Mouse (Mus musculus) gastrocnemius, postnatal 25 days (tissue): ENCODE measurements at regions not wholly inside any gene's neighbourhood (a gene's known extent, or its start where the extent isn't known, plus 50 kb on each side); places are given as distances from the start of the nearest gene placed in this dataset.

Source experiments
- DNase-seq: peaks from one replicate; pipeline ENCODE4 v3.0.0; 2022

DNA sequence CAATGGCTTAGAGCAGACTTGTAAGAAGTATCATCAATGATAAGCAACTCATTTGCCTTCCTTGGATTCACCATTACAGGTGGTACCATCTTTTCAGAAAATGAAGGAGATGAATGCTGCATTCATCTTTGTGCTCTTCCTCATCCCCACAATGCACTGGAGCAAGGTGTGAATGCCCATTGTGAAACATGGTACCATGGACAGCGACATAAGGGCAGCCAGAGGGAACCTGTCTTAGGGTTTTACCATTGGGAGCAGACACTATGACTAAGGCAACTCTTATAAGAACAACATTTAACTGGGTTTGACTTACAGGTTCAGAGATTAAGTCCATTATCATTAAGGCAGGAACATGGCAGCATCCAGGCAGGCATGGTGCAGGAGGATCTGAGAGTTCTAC is 60.1 kb upstream of the Kcnj6 start:
- no peak for DNase-seq

DNA sequence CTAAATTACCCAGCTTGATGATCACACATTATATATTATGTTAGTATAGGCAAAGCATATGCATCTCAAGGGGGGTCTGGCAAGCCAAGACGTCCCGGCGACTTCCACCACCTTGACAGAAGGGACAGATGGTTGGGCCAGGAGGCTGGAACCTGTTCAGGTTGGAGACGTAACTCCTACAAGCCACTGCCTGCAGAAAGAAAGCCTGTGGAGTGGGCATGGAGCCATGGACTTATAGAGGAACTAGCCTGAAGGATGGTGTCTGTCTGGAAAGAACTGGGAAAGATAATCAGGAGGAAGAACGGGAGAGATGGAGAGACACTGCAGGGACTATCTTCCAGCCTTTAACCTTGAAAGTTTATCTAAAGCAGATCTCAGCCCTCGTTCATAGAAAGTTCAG is 66.9 kb upstream of the Kcnj6 start:
- no peak for DNase-seq

DNA sequence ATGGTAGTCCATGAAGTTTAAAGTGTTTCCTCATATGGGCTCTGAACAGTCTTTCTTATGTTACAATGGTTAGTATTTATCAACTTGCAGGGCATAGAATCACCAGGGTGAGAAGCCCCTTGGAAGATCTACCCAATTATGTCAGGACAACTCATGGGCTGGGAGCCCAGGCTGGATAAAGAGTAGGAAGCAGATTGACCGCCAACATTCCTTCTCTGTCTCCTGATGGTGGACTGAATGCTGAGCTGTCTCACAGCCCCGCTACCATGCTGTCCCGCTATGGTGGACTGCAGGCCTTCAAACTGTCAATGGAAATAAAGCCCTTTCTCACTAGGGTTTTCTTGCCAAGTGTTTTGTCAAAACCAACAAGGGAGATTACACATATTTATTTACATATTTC is 69.2 kb upstream of the Kcnj6 start:
- DNase-seq = no peak

DNA sequence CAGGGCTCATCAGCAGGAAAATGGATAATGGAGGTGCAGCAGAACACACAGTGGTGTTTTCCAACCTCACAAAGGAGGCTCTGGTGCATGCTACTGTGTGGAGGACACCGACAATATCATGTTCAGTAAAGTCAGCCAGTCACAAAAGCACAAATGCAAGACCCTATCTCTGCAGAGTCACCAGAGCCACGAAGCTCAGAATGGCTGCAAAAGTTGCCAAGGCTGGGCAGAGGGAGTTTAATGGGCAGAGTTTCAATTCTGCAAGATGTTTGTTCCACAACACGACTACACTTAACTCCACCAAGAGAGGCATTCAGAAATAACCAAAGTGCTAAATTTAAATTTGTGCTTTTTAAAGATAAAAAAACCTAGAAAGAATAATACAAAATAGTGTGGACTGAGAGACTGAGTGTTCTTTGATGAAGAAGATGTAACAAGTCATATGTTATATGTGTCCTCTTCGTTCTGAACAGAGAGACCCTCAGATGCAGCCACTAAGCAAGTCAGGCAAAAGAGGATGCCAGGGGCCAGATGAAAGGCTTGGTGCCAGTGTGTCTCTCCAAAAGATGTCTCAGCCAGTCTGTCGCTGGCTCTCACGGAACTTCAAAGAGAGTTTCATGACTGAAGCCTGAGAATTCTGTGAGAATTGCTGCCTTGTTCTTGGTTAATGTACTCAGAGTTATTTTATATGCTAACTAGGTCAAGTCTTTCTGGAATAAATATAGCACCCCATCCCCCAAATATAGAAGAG is 95.1 kb upstream of the Kcnj6 start:
- no peak for DNase-seq

DNA sequence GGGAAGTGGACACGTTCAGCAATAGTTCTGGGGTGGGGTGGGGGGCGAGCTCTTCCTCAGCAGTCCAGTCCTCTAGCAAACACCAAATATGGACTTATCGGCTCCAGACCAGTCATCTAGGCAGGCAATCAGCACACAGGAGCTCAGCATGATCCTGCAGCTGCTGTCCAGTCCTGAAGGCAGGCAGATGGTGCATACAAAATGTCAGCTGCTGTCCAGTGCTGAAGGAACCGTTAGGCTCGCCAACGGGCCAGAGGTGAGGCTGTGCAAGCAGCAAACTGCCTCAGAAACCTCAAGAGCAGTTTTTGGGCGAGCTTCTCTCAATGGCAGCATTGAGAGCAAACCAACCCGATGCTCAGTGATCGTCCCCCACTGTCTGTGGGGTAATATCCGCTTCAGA is 96.3 kb upstream of the Kcnj6 start:
- DNase-seq = no peak

DNA sequence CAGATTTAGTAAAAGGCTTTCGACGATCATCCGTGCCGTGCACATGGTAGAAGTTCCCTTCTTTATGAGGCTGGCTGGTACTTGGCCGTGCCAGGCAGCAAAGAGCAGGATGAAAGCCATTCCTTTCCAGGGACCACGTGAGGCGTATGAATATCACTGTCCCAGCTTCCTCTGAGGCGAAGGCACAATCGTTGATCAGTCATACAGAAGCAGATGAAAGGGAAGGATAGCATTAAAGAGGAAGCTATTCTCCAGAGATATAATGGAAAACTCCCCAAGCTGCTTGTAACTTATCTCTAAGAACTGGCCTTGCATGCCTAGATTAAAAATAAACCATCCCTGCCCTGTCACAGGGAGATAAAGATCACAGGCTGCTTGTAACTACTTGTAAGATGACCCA is 103.5 kb upstream of the Kcnj6 start:
- no peak for DNase-seq

DNA sequence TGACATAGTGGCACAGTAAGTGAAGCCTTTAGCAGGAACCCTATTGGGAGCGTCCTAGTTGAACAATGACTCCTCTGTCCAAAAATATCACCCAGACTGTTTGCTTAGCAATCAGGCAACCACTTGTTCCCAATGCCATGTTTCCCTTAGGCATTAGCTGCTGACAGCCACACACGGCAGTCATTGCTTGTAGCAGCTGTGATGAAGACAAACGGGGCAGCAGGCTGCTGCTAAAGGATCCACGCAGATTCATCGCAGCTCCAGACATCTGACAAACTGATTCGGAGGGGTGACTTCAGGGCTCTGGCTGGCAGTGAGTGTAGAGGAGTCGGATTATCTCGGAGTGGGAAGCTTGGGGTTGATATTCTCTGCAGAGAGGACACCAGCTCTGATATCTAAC is 120.0 kb upstream of the Kcnj6 start:
- no peak for DNase-seq

DNA sequence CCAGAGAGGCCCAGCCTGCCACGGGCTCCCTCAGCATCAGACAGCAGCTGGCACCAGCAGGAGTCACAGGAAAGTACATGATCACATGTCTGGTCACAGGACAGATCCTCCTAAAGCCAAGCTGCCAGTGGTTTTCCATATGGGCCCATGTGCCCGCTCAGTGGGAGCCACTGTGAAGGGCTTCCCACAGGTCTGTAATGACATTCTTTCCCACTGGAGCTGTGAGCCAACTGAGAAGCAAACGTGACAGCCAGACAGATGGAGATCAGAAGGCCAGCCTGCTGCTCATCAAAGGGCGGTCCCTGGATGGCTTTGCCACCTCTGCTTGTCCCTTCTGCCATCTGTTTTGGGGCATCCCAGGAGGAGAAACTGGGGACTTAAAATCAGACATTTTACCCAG is 121.8 kb upstream of the Kcnj6 start:
- DNase-seq = no peak

DNA sequence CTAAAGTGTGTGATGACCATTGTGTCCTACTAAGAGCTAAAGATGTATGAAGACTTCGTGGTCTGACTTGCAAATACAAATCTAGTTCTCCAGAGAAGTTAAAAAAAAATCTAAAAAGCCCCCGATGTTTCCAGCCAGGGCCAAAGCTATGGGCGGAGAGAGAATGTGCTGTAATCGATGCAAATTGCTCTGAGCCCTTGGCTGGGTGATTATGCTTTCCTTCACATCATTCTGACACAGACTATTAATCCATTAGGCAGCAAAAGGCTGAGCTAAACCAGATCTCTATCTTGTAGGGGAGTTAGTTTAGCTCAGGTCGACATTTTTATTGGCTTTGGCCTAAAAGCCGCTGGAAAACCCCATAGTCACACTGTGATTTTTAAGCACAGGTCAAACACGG is 124.5 kb upstream of the Kcnj6 start:
- no peak for DNase-seq

DNA sequence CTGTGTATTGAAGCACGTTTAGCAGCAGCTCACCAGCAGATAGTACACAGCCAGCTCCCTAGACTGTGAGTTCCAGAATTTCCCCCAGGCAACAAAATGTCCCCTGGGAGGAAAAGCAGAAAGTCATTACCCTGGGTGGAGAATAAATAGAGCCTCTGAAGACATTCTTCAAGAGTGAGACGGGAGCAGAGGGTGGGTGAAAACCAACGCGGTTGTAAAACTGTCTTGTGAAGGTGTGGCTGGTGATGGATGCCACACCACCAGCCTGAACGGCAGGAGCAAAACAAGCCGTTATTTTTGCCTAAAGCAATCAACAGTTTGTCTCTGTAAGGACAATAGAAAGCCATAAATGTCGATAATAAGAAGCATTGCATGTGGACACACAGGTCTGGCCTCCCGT is 129.7 kb upstream of the Kcnj15 start:
- DNase-seq = no peak

DNA sequence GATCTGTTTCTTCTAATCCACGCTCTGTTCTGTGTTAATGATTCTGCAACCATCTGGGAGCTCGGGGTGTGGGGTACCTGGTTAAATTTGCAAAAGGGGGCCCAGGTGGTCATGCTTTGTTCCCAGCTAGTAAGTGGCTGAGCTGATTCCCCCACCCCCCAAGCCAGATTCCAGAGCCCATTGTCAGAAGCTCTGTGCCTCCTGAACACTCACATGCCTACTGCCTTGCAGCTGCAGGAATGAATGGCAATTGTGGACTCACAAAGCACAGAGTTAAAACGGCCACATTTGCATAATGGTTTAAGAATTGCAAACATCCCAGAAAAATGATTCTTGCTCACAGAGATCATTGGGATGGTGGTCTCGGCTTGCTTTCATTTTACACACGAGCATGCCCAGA is 125.5 kb upstream of the Kcnj15 start:
- no peak for DNase-seq

DNA sequence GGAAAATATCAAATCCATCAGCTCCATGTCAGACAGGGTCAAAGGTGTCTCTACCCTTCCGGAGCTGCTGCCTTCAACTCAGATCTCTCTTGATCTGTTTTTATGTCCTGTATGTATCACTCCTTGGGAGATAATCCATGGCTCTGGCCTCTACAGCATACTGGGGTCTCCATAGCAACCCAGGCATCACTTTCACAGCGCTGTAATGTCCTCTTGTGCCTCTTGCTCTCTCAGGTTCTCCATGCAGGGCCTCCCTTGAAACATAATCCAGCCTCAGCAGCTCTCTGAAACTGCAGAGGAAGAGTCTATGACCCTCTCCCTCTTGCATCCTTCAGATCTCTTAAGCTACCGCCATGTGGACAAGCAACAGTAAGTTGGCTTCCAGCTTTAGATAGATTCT is 118.5 kb upstream of the Kcnj15 start:
- DNase-seq = no peak

DNA sequence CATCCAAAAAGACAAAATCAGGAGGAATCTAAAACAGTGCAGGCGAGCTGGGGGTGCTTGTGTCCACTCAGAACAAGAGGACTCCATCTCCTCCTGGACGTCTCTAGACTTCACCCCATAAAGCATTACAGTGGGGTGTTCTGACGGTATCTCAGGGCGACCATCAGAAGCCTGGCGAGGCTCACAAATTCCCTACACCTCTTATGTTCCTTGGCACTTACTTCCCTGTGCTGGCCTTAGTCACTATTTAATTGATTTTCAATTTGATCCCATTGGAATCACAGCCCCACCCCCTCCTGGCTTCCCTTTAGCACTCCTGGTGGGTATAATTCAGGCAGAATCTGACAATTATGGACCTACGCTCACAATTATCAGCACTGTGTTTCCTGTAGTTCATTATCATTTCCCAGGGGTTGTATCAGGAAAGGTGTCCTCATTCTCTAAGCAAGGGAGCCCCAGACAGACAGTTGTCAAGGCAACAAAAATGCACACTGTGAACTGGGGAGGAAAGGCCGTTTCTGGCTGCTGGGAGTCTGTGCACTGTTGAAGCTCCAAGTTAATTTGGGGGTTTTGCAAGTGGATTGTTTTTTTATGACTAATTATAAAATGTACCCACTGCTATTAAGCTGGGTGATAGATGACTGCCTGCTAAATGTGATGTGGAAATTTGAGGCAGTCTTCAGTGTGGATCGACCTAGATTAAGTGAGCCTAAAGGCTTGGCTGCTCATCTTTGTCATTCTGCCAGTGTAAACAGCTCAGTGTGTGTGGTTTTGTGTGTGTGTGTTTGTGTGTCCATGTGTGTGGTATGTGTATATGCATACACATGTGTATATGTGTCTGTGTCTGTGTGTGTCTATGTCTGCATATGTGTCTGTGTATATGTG is 115.6 kb upstream of the Kcnj15 start:
- no peak for DNase-seq

DNA sequence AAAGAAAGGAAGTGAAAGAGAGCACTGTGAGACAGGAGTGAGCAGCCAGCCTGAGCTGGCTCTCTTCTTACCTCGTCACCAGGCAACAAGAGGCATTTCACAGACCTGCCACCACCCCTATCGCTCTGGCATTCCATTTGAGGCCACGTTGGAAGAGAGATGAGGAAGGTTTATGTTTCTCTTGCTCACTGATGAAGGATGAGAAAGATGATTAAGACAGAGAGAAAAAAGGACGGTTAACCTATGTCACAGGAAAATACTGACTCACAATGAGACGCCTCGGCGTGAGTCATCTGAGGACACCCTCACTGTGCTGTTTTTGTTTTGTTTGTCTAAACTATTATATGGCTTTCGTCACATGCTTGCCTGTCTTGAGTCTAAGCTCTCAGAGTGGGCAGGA is 106.9 kb upstream of the Kcnj15 start:
- DNase-seq = no peak

DNA sequence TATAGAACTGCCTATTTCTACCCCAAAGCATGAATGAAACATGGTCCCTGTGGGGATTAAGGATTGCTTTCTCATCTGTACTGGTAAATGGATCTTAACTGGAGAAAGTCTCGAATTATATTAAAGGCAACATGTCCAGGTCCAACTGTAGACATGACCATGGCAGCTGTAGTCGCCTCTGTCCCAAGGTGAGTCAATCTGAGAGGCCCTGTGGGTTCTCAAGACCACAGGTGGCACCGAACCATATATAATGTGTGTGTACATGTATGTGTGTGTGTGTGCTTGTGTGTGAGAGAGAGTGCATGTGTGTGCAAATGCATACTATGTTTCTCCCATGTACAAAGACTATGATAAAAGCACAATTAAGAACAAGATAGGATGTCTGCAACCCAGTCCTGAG is 105.9 kb upstream of the Kcnj15 start:
- DNase-seq = no peak

DNA sequence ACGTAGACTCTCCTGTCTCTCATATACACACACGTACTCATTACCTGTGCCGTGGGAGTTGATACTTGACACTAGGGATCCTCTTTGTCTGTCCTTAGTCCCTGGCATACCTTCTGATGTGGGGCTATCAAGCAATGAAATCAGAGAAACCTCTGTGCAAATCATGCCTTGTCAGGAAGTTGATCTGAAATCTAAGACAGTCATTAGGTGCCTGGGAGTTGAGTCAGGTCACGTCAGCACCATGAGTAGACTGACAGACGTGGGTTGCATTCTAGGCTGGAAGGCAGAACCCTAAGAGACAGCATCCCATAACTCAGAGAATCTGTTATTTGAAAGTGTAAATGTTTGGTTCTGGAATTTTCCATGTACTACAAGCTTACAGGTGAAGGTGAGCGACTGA is 105.4 kb upstream of the Kcnj15 start:
- no peak for DNase-seq

DNA sequence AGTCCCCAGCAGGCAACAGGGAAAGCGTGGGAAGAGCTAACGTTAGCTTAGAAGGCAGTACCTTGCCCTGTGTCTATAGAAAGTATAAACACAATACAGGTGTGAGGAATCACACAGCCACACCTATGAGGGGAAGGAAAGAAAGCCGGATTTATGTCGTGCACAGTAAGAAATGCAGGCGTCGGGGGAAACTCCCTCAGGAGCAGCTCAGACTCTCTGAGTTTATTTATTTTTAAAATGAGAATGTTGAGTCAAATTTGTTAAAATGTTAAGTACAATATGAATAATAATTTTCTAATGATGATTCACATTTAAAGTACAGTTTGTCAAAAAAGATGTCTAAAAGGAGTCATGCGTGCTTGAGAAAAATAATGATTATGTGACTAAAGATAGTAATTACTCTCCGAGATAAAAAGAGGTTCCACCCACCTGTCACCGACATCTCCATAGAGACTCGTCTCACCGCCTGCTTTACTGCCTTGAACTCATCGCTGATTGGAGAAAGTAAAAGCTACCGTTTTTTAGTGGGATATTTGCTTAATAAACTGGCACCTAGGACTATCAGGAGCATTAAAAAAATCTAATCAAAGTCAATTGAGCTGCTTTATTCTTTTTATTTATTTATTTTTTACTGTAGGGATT is 104.5 kb upstream of the Kcnj15 start:
- no peak for DNase-seq

DNA sequence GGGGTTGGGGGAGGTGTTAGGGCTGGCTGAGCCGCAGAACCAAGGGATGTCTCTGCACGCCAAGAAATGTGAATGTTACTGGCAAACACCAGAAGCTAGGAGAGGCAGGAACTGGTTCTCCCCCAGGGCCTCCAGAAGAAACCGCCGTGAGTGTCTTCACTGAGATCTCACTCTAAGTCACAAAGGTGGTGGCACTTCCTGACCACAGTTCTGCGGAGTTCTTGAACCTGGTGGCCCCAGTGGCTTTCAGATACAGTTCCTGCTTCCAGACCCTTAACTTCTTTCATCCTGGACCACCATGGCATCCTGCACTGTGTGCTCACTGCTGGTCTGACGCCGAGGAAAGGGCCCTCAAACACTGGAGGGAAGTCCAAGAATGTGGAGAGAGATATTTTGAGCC is 89.0 kb upstream of the Kcnj15 start:
- no peak for DNase-seq

DNA sequence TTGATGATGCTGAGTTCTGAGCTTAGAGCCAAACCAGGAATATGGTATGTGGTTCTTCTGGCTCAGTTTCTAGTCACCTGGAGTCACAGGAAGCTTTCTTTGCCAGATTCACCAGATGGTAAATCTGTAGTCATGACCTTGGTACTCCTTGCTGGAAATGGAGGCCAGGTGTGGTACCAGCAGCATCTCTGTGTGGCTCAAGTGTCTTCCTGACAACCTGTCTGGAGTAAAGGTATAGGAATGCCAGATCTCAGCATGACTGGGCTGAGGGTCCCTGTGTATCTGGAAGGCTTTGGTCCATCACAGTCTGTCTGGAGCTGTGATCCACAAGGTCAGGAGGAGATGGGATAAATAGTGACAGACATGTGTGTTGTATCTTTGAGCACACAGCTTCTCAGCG is 88.0 kb upstream of the Kcnj15 start:
- no peak for DNase-seq

DNA sequence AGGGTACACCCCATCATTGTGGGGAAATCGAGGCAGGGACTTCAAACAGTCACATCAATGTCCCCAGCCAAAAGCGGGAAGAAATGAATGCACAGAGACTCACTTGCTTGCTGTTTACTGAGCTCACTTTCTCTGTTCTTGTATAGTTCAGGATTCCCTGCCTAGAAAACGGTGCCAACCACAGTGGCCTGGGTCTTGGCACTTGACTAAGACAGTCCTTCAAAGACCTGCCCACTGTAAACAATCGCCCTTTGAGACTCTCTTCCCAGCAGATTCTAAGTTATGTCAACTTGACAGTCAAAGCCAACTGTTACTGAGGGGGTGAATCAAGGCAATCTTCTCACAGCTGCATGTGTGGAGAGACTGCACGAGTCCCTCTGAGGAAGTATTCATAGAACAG is 76.8 kb upstream of the Kcnj15 start:
- no peak for DNase-seq

DNA sequence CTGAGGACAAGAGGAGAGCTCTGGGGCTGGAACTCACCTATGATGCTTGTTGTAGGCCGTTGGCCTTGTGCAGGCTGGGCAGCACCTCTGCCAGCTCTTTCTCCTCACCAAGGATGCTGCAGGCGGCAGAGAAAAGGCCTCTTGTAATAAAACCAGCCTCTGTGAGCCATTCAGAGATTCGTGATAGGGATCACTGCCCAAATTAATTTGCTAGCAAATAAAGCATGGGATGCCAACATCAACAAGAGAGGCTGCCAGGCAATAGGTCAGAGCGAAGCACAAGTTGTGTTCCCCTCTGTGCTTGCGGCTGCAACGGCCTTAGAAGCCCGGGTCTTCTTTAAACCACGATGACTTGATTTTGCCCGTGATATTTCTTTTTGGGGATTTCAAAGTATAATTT is 72.0 kb upstream of the Kcnj15 start:
- DNase-seq = no peak

DNA sequence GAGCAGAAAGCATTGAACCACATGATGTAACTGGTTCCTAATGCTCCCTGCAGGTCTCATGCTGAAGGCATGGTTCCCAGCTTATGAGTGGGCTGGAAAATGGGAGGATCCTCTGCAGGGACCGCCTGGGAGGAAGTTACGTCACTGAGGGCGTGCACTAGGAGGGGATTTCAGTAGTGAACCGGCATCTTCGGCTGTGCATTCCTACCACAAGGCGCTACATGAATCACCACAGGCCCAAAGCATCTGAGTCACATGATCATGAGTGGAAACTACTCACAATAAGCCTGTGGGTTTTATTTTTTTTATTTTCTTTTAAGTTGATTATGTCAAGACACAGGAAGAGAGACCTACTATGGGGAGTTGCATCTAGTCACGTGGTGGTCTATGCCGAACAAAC is 68.2 kb upstream of the Kcnj15 start:
- DNase-seq = no peak

DNA sequence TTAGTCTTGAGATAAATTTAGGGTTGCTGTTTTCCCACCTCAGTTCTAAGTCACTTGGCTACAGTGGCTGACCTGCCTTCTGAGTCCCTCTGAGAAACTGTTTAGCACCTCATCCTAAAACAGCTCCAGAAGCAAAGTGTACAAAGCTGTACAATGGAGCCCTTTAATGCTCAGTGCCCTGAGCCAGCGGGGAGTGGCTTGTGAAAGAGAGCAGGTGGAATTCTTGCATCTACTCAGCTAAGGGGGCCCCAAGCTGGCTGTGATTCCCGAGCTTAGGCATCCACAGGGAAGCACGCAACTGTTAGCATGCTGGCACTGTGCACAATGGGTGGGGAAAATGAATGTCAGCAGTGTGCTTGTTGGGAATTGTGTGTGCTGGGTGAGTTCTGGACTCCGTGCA is 63.2 kb upstream of the Kcnj15 start:
- DNase-seq = no peak

DNA sequence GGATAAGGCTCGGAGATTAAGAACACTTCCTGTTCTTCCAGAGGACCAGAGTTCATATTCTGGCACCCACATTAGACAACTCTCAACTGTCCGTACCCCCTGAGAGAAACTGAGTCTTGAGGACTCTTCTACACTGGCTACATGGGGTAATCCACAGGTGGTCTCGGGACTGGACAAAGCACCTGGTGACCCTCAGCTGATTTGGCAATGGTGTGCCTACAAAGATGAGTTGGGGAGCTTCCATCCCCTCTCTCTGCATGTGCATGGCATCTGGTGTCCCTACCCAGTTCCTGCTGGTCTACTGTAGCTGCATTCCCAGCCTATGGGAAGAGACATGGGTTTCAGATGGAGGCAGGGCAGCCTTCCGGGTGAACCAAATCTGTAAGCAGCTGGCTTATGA is 61.2 kb upstream of the Kcnj15 start:
- no peak for DNase-seq
